Mouse (Mus musculus): Measurements from ENCODE around the gene Endov. TPM values are rescaled to one million over a fixed set of nuclear protein-coding genes. Genes with fewer than 3 reads are reported as not detected.
A peak's percentile ranks its signal among the peaks of the same experiment; 100 is the strongest.

The Endov gene
- polyA plus RNA-seq, 1 experiment: 16.6 TPM

GRCm38 (mm10) chr11:119545741-119546495, 54.8 kb downstream of the Endov start:
- peaks cover 34% of the 10 kb centered on the region for H3K27me3 ChIP-seq (ENCODE audit: control insufficient read depth, insufficient read depth, insufficient read length)
- H3K4me3 ChIP-seq: peak overlapping the region; percentile 8
- peak overlapping the region; percentile 98 for H3K4me2 ChIP-seq (ENCODE audit: low read depth)

GRCm38 (mm10) chr11:119546496-119547182, 55.5 kb downstream of the Endov start:
- H3ac ChIP-seq (ENCODE audit: control insufficient read depth, insufficient read length): peak overlapping the region; percentile 48
- H3K27me3 ChIP-seq (ENCODE audit: control insufficient read depth, insufficient read depth, insufficient read length): peaks cover 34% of the 10 kb centered on the region
- peak overlapping the region; percentile 98 for H3K4me2 ChIP-seq (ENCODE audit: low read depth)
- H3K79me2 ChIP-seq (ENCODE audit: control insufficient read depth, insufficient read depth): no peaks in the 10 kb centered on the region
- H3K36me3 ChIP-seq (ENCODE audit: control insufficient read depth, insufficient read depth): no peaks in the 10 kb centered on the region
- TF ChIP-seq MYOG (IDR thresholded peaks at IDR 0.05; ENCODE audit: control insufficient read depth in 1 of 3, insufficient read depth in 1 of 3, insufficient read length in 2 of 3, low read depth in 2 of 3) (peak in 1 of 3 experiments; percentile 24), CEBPB (IDR thresholded peaks at IDR 0.05; ENCODE audit: insufficient read depth, poor library complexity, severe bottlenecking) (no peak)
- H3K4me3 ChIP-seq: peak overlapping the region; percentile 8

More at GRCm38 (mm10) chr11:119545741-119546495, 54.8 kb downstream of the Endov start:
- Histone ChIP-seq H3K79me2 (ENCODE audit: control insufficient read depth, insufficient read depth) (no peaks in the 10 kb centered on the region), H3K36me3 (ENCODE audit: control insufficient read depth, insufficient read depth) (no peaks in the 10 kb centered on the region), H3ac (ENCODE audit: control insufficient read depth, insufficient read length) (no peak overlapping the region)
- no peak for TF ChIP-seq POLR2A (IDR thresholded peaks at IDR 0.05; ENCODE audit: insufficient read length, low read depth)
- TF ChIP-seq MYOD1 (IDR thresholded peaks at IDR 0.05; ENCODE audit: control insufficient read depth in 1 of 3, insufficient read length in 2 of 3, low read depth in 2 of 3): no peak
- TF ChIP-seq POLR2AphosphoS2 (IDR thresholded peaks at IDR 0.05; ENCODE audit: insufficient read length, low read depth): no peak
- peak; percentile 91 for TF ChIP-seq USF1 (IDR thresholded peaks at IDR 0.05; ENCODE audit: low read depth)

- no peaks in the 10 kb centered on the region for H3K79me2 ChIP-seq (ENCODE audit: control insufficient read depth, insufficient read depth)
- peaks cover 34% of the 10 kb centered on the region for H3K27me3 ChIP-seq (ENCODE audit: control insufficient read depth, insufficient read depth, insufficient read length)
- no peaks in the 10 kb centered on the region for H3K36me3 ChIP-seq (ENCODE audit: control insufficient read depth, insufficient read depth)
- peak within 1 kb of the TSS; percentile 48 for H3ac ChIP-seq (ENCODE audit: control insufficient read depth, insufficient read length)
- H3K4me2 ChIP-seq (ENCODE audit: low read depth): peak within 1 kb of the TSS; percentile 98
- peak within 1 kb of the TSS; percentile 8 for H3K4me3 ChIP-seq
- TF ChIP-seq MYOG (IDR thresholded peaks at IDR 0.05; ENCODE audit: control insufficient read depth in 1 of 3, insufficient read depth in 1 of 3, insufficient read length in 2 of 3, low read depth in 2 of 3) (peak in 2 of 3 experiments; percentile 22 to 34), MYOD1 (IDR thresholded peaks at IDR 0.05; ENCODE audit: control insufficient read depth in 1 of 3, insufficient read length in 2 of 3, low read depth in 2 of 3) (peak in 2 of 3 experiments; percentile 31 to 63), POLR2AphosphoS2 (IDR thresholded peaks at IDR 0.05; ENCODE audit: insufficient read length, low read depth) (no peak), POLR2A (IDR thresholded peaks at IDR 0.05; ENCODE audit: insufficient read length, low read depth) (peak; percentile 73), MAX (IDR thresholded peaks at IDR 0.05; ENCODE audit: low read depth) (no peak), E2F4 (IDR thresholded peaks at IDR 0.05; ENCODE audit: insufficient read depth) (no peak)
These were observed 56.2 kb downstream of the Endov start, which contains the start of gene Nptx1 for GRCm38 (mm10) chr11:119547183-119547921. Gene Nptx1, minus strand, starts transcription at chr11:119547753.

- no peaks in the 10 kb centered on the region for H3K36me3 ChIP-seq (ENCODE audit: control insufficient read depth, insufficient read depth)
- TF ChIP-seq REST (IDR thresholded peaks at IDR 0.05; ENCODE audit: insufficient read depth, insufficient read length) (no peak), SRF (IDR thresholded peaks at IDR 0.05; ENCODE audit: control insufficient read depth, insufficient read length, low read depth) (no peak), POLR2A (IDR thresholded peaks at IDR 0.05; ENCODE audit: insufficient read length, low read depth) (no peak), MYOD1 (IDR thresholded peaks at IDR 0.05; ENCODE audit: control insufficient read depth in 1 of 3, insufficient read length in 2 of 3, low read depth in 2 of 3) (no peak), CEBPB (IDR thresholded peaks at IDR 0.05; ENCODE audit: insufficient read depth, poor library complexity, severe bottlenecking) (no peak), TCF12 (IDR thresholded peaks at IDR 0.05; ENCODE audit: insufficient read depth, poor library complexity, severe bottlenecking) (no peak), POLR2AphosphoS2 (IDR thresholded peaks at IDR 0.05; ENCODE audit: insufficient read length, low read depth) (no peak)
- H3K4me2 ChIP-seq (ENCODE audit: low read depth): peak overlapping the region; percentile 98
- peaks cover 34% of the 10 kb centered on the region for H3K27me3 ChIP-seq (ENCODE audit: control insufficient read depth, insufficient read depth, insufficient read length)
- H3ac ChIP-seq (ENCODE audit: control insufficient read depth, insufficient read length): peak overlapping the region; percentile 48
- H3K79me2 ChIP-seq (ENCODE audit: control insufficient read depth, insufficient read depth): no peaks in the 10 kb centered on the region
- peak overlapping the region; percentile 8 for H3K4me3 ChIP-seq
These were observed 56.9 kb downstream of the Endov start for GRCm38 (mm10) chr11:119547951-119548591.

Data from myocyte (in vitro differentiated cells).